Mouse (Mus musculus) heart, postnatal 0 days (tissue): Measurements from ENCODE around the gene 2310034G01Rik. TPM values are rescaled to one million over a fixed set of nuclear protein-coding genes. Genes with fewer than 3 reads are reported as not detected.

ENCODE experiments used
- ATAC-seq: fragments of 200-750 bp; cut with Nextera tagmentation; 2 replicates; pipeline ENCODE4 v1.8.0; 2017; ENCODE audit warnings: low read depth, moderate number of reproducible peaks, moderate library complexity; ENCODE audit not compliant: insufficient read depth
- DNase-seq: peaks from one replicate; pipeline ENCODE4 v3.0.0-alpha.2; 2016; ENCODE audit warnings: low spot score
- H3K27ac ChIP-seq: fragments of 300-500 bp; sonication (generic); 2 replicates; pipeline ENCODE4 v1.5.1; 2014; ENCODE audit warnings: low read depth, mild to moderate bottlenecking
- H3K27me3 ChIP-seq: fragments of 300-500 bp; sonication (generic); 2 replicates; pipeline ENCODE4 v1.6.1; 2014; ENCODE audit warnings: low read length, mixed read lengths; ENCODE audit not compliant: control insufficient read depth, insufficient read depth
- H3K36me3 ChIP-seq: fragments of 300-500 bp; sonication (generic); replicated peaks from 2 replicates; pipeline ENCODE4 v1.6.1; 2014; ENCODE audit warnings: low read length, mixed read lengths; ENCODE audit not compliant: control insufficient read depth, insufficient read depth
- H3K4me1 ChIP-seq: fragments of 300-500 bp; sonication (generic); 2 replicates; pipeline ENCODE4 v1.6.1; 2014; ENCODE audit warnings: antibody characterized with exemption; ENCODE audit not compliant: control insufficient read depth, insufficient read depth
- H3K4me2 ChIP-seq: fragments of 300-500 bp; sonication (generic); 2 replicates; pipeline ENCODE4 v1.6.1; 2014; ENCODE audit warnings: low read depth, mild to moderate bottlenecking, low read length, moderate library complexity
- H3K4me3 ChIP-seq: fragments of 300-500 bp; sonication (generic); 2 replicates; pipeline ENCODE4 v1.5.1; 2014; ENCODE audit warnings: low read depth, low read length
- H3K9ac ChIP-seq: fragments of 300-500 bp; sonication (generic); replicated peaks from 2 replicates; pipeline ENCODE4 v1.6.1; 2014; ENCODE audit warnings: low read depth, low read length, mixed read lengths
- H3K9me3 ChIP-seq: fragments of 300-500 bp; sonication (generic); replicated peaks from 2 replicates; pipeline ENCODE4 v1.6.1; 2016; ENCODE audit warnings: low read length; ENCODE audit not compliant: control insufficient read depth
- CTCF ChIP-seq: IDR thresholded peaks from 2 replicates; pipeline ENCODE4 v1.5.1; 2016; ENCODE audit warnings: antibody characterized with exemption, control low read depth, low read depth
- EP300 ChIP-seq: IDR thresholded peaks from 2 replicates; pipeline ENCODE4 v1.6.1; 2016; ENCODE audit warnings: antibody characterized with exemption, low read depth
- whole genome bisulfite sequencing: fragments of 180-500 bp; shearing (Covaris S2); extraction: QIAGEN DNeasy Blood & Tissue Kit; methylation state at CpG from one replicate; pipeline ENCODE4 v1.1.7; 2014; 5-methylcytosine and 5-hydroxymethylcytosine counted together
- polyA plus RNA-seq: library from polyadenylated mRNA; unstranded; fragments of >200 nt; fragmentation: Nextera tagmentation; extraction: Ambion mirVana; gene quantifications from 2 replicates; pipeline ENCODE4 v1.2.1, GENCODE M21; 2015
- total RNA-seq: library from RNA; depleted of rRNA; stranded (reverse); fragments of >200 nt; gene quantifications from 2 replicates; pipeline ENCODE4 v1.2.3, GENCODE M21; 2014; ENCODE audit warnings: low replicate concordance; rRNA removed

2310034G01Rik gene
- 1.5 TPM in 1 of 2 replicates, not detected in the other for total RNA-seq
- 1.1 and 1.3 TPM in 2 replicates for polyA plus RNA-seq

GRCm38 (mm10) chr19:46350168-46350932, at the start of gene 2310034G01Rik:
TSS of gene 2310034G01Rik (minus strand) at chr19:46350302.
- Histone ChIP-seq H3K27ac (no peak within 1 kb of the TSS), H3K27me3 (no peaks in the 10 kb centered on the region), H3K4me2 (peak within 1 kb of the TSS; percentile 81), H3K4me1 (no peaks in the 10 kb centered on the region; the same call in 1 of the 2 replicates), H3K9me3 (no peaks in the 10 kb centered on the region), H3K4me3 (peak within 1 kb of the TSS; percentile 60), H3K36me3 (no peaks in the 10 kb centered on the region), H3K9ac (peak within 1 kb of the TSS; percentile 43)
- 45% methylated on average over 10 of the region's 10 CpGs for WGBS
- no peak for ATAC-seq
- no peak for DNase-seq
- TF ChIP-seq EP300 (no peak), CTCF (no peak)

GRCm38 (mm10) chr19:46399886-46400285, 49.8 kb upstream of the 2310034G01Rik start:
- no peak for ATAC-seq

GRCm38 (mm10) chr19:46399372-46399771, 49.3 kb upstream of the 2310034G01Rik start:
- Histone ChIP-seq H3K9ac (no peak overlapping the region), H3K4me1 (peaks cover 18% of the 10 kb centered on the region), H3K36me3 (peaks cover 23% of the 10 kb centered on the region), H3K4me2 (no peak overlapping the region), H3K27me3 (no peaks in the 10 kb centered on the region), H3K27ac (no peak overlapping the region), H3K4me3 (no peak overlapping the region), H3K9me3 (no peaks in the 10 kb centered on the region)
- WGBS, result 65% methylated on average over 6 of the region's 6 CpGs
- DNase-seq (no peak), ATAC-seq (no peak)
- no peak for TF ChIP-seq EP300

More at GRCm38 (mm10) chr19:46399886-46400285, 49.8 kb upstream of the 2310034G01Rik start:
- H3K4me2 ChIP-seq, result no peak overlapping the region
- no peaks in the 10 kb centered on the region for H3K9me3 ChIP-seq
- no peak for TF ChIP-seq CTCF
- TF ChIP-seq EP300, result no peak
- H3K27me3 ChIP-seq, result no peaks in the 10 kb centered on the region
- H3K27ac ChIP-seq, result no peak overlapping the region
- DNase-seq, result no peak
- H3K9ac ChIP-seq, result no peak overlapping the region
- H3K4me3 ChIP-seq, result no peak overlapping the region
- H3K4me1 ChIP-seq, result peaks cover 16% of the 10 kb centered on the region
- H3K36me3 ChIP-seq, result peaks cover 24% of the 10 kb centered on the region
- 63% methylated on average over 7 of the region's 7 CpGs for WGBS

- TF ChIP-seq EP300, result no peak
- no peak for TF ChIP-seq CTCF
- H3K4me3 ChIP-seq, result no peak overlapping the region
- no peak overlapping the region for H3K9ac ChIP-seq
These were observed 48.3 kb upstream of the 2310034G01Rik start for GRCm38 (mm10) chr19:46398401-46398800.

GRCm38 (mm10) chr19:46397436-46398001, 47.4 kb upstream of the 2310034G01Rik start:
- H3K36me3 ChIP-seq, result peaks cover 10% of the 10 kb centered on the region
- WGBS, result 3% methylated on average over 18 of the region's 19 CpGs
- DNase-seq (peak; percentile 22), ATAC-seq (no peak)
- H3K9me3 ChIP-seq, result no peaks in the 10 kb centered on the region
- no peaks in the 10 kb centered on the region for H3K27me3 ChIP-seq
- H3K27ac ChIP-seq, result peak overlapping the region; percentile 59; the same call in 1 of the 2 replicates
- TF ChIP-seq EP300, result no peak
- no peak for TF ChIP-seq CTCF
- peak overlapping the region; percentile 68 for H3K9ac ChIP-seq
- peaks cover 25% of the 10 kb centered on the region for H3K4me1 ChIP-seq
- peak overlapping the region; percentile 84 for H3K4me3 ChIP-seq
- peak overlapping the region; percentile 95 for H3K4me2 ChIP-seq

More at GRCm38 (mm10) chr19:46398401-46398800, 48.3 kb upstream of the 2310034G01Rik start:
- WGBS, result 46% methylated on average over 3 of the region's 3 CpGs
- Histone ChIP-seq H3K36me3 (peaks cover 16% of the 10 kb centered on the region), H3K27ac (no peak overlapping the region), H3K4me1 (peaks cover 25% of the 10 kb centered on the region), H3K27me3 (no peaks in the 10 kb centered on the region), H3K4me2 (peak overlapping the region; percentile 95; the same call in 1 of the 2 replicates), H3K9me3 (no peaks in the 10 kb centered on the region)
- ATAC-seq (no peak), DNase-seq (no peak)
